Mouse (Mus musculus): ENCODE measurements around the gene Mrpl2. TPM values are rescaled to one million over a fixed set of nuclear protein-coding genes. Genes with fewer than 3 reads are reported as not detected.

Gene Mrpl2
- total RNA-seq, 2 experiments from 2014 or later, result 82.7 to 120 TPM

DNA sequence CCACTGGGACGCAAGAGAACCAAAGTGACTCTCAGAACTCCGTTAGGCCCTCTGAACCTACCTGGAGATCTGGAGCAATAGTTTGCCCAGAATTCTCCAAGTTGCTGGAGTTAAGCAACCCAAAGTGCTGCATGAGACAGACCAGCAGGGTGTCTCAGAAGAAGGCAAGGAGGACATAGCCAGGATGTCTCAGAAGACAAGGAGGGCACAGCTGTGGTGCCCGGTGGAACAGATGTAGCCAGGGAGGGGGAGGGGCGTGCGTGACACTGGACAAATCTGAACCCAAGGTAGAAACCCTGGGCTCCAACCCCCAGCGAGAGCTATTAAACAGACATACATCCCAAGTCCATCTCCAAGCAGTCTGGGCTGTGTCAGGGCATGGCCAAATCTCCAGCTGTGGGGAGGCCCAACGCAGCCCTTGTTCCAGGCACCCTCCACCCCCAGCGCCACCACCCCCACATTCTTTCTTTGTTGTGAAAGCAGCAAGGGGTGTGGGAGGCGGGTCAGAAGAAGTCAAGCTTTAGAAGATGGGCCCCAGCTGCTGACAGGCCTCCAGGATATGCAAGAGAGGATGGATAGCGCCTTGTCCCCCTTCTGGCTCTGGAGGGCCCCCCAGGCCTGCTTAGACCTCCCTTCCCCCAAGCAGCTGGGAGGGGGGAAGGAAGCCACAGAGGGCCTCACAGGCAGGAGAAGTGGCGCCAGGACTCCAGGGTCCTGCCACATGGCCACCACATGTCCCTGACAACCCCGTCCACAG is 16.2 kb upstream of the Mrpl2 start:
- intact Hi-C loops (cut with DNase I), result no loop called here
- H3K4me3 ChIP-seq, result peak overlapping the region; percentile 83
- 0 out of 2 replicates have a peak overlapping the region, but pooled peaks have one; percentile 3 for H3K27ac ChIP-seq
- TF ChIP-seq CTCF (IDR thresholded peaks at IDR 0.05), result no peak
- no peak for DNase-seq

- peak overlapping the region; percentile 56 for H3K4me3 ChIP-seq
- peak; percentile 60 for DNase-seq
- H3K27ac ChIP-seq, result no peak overlapping the region
- peak; percentile 80 for TF ChIP-seq CTCF (IDR thresholded peaks at IDR 0.05)
- intact Hi-C loops (cut with DNase I), result loop anchor here (1.0 kb wide), 1 partner anchor 112 kb away; no protein-coding TSS in a partner anchor
Measured at GRCm38 (mm10) chr17:46636831-46637523, 9.1 kb upstream of the Mrpl2 start.

GRCm38 (mm10) chr17:46639929-46640328 is 6.1 kb upstream of the Mrpl2 start:
- no peak for TF ChIP-seq CTCF (IDR thresholded peaks at IDR 0.05)
- no peak for DNase-seq
- intact Hi-C loops (cut with DNase I), result no loop called here

GRCm38 (mm10) chr17:46642060-46642459 is 4.0 kb upstream of the Mrpl2 start:
- TF ChIP-seq CTCF (IDR thresholded peaks at IDR 0.05), result no peak
- Histone ChIP-seq H3K4me3 (no peak overlapping the region), H3K27ac (no peak overlapping the region)
- DNase-seq, result no peak
- intact Hi-C loops (cut with DNase I), result no loop called here

More at GRCm38 (mm10) chr17:46639929-46640328, 6.1 kb upstream of the Mrpl2 start:
- no peak overlapping the region for H3K4me3 ChIP-seq
- no peak overlapping the region for H3K27ac ChIP-seq

DNA sequence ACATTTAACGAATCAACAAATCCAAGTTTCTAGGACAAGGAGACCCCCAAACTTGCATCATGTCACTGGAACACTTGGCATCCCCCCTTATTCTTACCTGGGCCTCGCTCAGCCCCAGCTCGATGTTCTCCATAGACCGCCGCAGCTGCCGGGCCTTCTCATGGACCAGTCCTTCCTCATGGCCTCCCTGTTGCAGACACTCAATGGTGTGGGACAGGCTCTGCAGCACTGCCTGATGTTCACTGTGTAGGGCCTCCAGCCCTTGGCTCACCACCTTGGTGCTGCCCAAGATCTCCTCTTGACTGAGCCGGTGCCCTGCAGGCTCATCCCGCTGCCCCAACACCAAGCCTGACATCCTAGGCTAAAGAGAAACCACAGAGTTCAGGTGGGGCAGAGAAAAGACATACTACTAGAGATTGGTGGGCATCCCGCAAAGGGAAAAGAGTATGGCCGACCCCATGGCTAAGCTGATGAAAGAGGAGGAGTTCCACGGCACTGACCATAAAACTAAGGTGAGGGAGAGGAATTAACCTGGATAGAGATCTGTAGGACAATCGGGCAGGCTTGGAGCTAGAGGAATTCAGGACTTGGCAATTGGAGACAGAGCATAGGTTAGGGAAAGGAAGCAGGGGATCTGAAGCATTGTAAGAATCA is 1.8 kb upstream of the Mrpl2 start:
- peak overlapping the region; percentile 99 for H3K27ac ChIP-seq
- DNase-seq, result no peak
- peak overlapping the region; percentile 80 for H3K4me3 ChIP-seq
- intact Hi-C loops (cut with DNase I), result loop anchor here (2.0 kb wide), 1 partner anchor 69 kb away; no protein-coding TSS in a partner anchor
- no peak for TF ChIP-seq CTCF (IDR thresholded peaks at IDR 0.05)

DNA sequence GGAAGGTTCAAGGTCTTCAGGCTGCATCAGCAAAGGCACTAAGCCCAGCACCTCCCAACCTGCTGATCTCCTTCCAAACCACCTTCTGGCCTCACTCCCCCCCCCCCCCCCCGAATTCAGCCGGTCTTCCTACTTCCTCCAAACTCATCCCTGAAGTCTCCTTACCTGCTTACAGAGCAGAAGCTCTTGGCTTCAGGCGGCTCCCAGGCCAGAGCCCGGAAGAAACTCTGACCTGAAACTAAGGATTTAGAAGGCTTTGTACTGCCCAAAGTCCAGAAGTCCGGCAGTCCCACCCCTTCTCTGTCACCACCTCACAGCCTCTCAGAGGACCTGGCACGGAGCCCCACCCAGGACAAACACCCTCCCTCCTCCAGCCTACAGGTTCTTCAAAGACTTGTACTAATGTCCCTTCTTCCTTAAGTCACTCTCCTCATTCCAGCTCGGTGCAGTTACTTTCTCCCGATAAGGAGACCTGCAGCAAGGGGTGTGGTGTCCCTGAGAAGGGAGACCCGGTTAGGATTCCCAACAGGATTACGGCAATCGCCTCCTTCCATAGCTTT is 1.0 kb upstream of the Mrpl2 start:
- DNase-seq, result peak; percentile 68
- H3K27ac ChIP-seq, result peak overlapping the region; percentile 99
- H3K4me3 ChIP-seq, result peak overlapping the region; percentile 80
- intact Hi-C loops (cut with DNase I), result loop anchor here (2.0 to 5.0 kb wide), 2 partner anchors 68 to 93 kb away; no protein-coding TSS in a partner anchor
- TF ChIP-seq CTCF (IDR thresholded peaks at IDR 0.05), result no peak

- intact Hi-C loops (cut with DNase I), result loop anchor here (2.0 to 5.0 kb wide), 2 partner anchors 35 to 94 kb away; partner anchors contain the start of gene Klhdc3
- no peak for TF ChIP-seq CTCF (IDR thresholded peaks at IDR 0.05)
- Histone ChIP-seq H3K4me3 (peak overlapping the region; percentile 80), H3K27ac (peak overlapping the region; percentile 99)
- DNase-seq, result no peak
Measured at GRCm38 (mm10) chr17:46646322-46646662, 263 bp downstream of the Mrpl2 start.

GRCm38 (mm10) chr17:46647279-46647678 is 1.2 kb downstream of the Mrpl2 start:
- peak overlapping the region; percentile 80 for H3K4me3 ChIP-seq
- no peak overlapping the region for H3K27ac ChIP-seq
- no peak for DNase-seq
- TF ChIP-seq CTCF (IDR thresholded peaks at IDR 0.05), result no peak
- intact Hi-C loops (cut with DNase I), result loop anchor here (2.0 to 5.0 kb wide), 2 partner anchors 34 to 95 kb away; partner anchors contain the start of gene Klhdc3

GRCm38 (mm10) chr17:46648436-46648835 is 2.4 kb downstream of the Mrpl2 start:
- no peak for TF ChIP-seq CTCF (IDR thresholded peaks at IDR 0.05)
- Histone ChIP-seq H3K27ac (no peak overlapping the region), H3K4me3 (no peak overlapping the region)
- intact Hi-C loops (cut with DNase I), result loop anchor here (5.0 kb wide), 1 partner anchor 96 kb away; no protein-coding TSS in a partner anchor
- DNase-seq, result no peak

GRCm38 (mm10) chr17:46649811-46650210 is 3.8 kb downstream of the Mrpl2 start:
- Histone ChIP-seq H3K27ac (peak overlapping the region; percentile 91), H3K4me3 (peak overlapping the region; percentile 95)
- TF ChIP-seq CTCF (IDR thresholded peaks at IDR 0.05), result no peak
- intact Hi-C loops (cut with DNase I), result loop anchor here (5.0 kb wide), 1 partner anchor 98 kb away; no protein-coding TSS in a partner anchor
- no peak for DNase-seq

- peak within 1 kb of the TSS; percentile 95 for H3K4me3 ChIP-seq
- peak; percentile 95 for DNase-seq
- TF ChIP-seq CTCF (IDR thresholded peaks at IDR 0.05), result no peak
- peak within 1 kb of the TSS; percentile 91 for H3K27ac ChIP-seq
- intact Hi-C loops (cut with DNase I), result no loop called here
Measured at GRCm38 (mm10) chr17:46650232-46651031, 4.4 kb downstream of the Mrpl2 start, which contains the start of gene Cul7. Gene Cul7, plus strand, starts transcription at chr17:46650337.
